Mouse (Mus musculus): ENCODE measurements around the gene Rpusd1. TPM values are rescaled to one million over a fixed set of nuclear protein-coding genes. Genes with fewer than 3 reads are reported as not detected.

Rpusd1 gene
- polyA plus RNA-seq, 1 experiment: 3.2 TPM

GRCm38 (mm10) chr17:25749314-25749713 is 21.8 kb downstream of the Rpusd1 start:
- Histone ChIP-seq H3K27me3 (ENCODE audit: control insufficient read depth) (no peaks in the 10 kb centered on the region), H3K36me3 (ENCODE audit: control insufficient read depth) (no peaks in the 10 kb centered on the region), H3K9me3 (ENCODE audit: control insufficient read depth, low read length) (no peaks in the 10 kb centered on the region), H3K4me1 (ENCODE audit: control insufficient read depth) (no peaks in the 10 kb centered on the region), H3K4me3 (replicated peaks) (no peak overlapping the region)
- no peak for TF ChIP-seq GATA1 (IDR thresholded peaks at IDR 0.05; ENCODE audit: low read length)
- TF ChIP-seq TAL1 (IDR thresholded peaks at IDR 0.05; ENCODE audit: low read length): no peak

GRCm38 (mm10) chr17:25751446-25751845 is 24.0 kb downstream of the Rpusd1 start:
- Histone ChIP-seq H3K4me3 (replicated peaks) (no peak overlapping the region), H3K4me1 (ENCODE audit: control insufficient read depth) (no peaks in the 10 kb centered on the region), H3K27me3 (ENCODE audit: control insufficient read depth) (no peaks in the 10 kb centered on the region), H3K9me3 (ENCODE audit: control insufficient read depth, low read length) (no peaks in the 10 kb centered on the region), H3K36me3 (ENCODE audit: control insufficient read depth) (no peaks in the 10 kb centered on the region)
- no peak for TF ChIP-seq TAL1 (IDR thresholded peaks at IDR 0.05; ENCODE audit: low read length)
- TF ChIP-seq GATA1 (IDR thresholded peaks at IDR 0.05; ENCODE audit: low read length): no peak

- 0 out of 2 replicates have a peak, but pooled peaks cover 3% of the 10 kb centered on the region for H3K27me3 ChIP-seq (ENCODE audit: control insufficient read depth)
- H3K9me3 ChIP-seq (ENCODE audit: control insufficient read depth, low read length): no peaks in the 10 kb centered on the region
- no peak for TF ChIP-seq TAL1 (IDR thresholded peaks at IDR 0.05; ENCODE audit: low read length)
- no peak for TF ChIP-seq GATA1 (IDR thresholded peaks at IDR 0.05; ENCODE audit: low read length)
- H3K4me3 ChIP-seq (replicated peaks): no peak within 1 kb of the TSS
- no peaks in the 10 kb centered on the region for H3K4me1 ChIP-seq (ENCODE audit: control insufficient read depth)
- no peaks in the 10 kb centered on the region for H3K36me3 ChIP-seq (ENCODE audit: control insufficient read depth)
Observed at GRCm38 (mm10) chr17:25754241-25754640, 26.8 kb downstream of the Rpusd1 start, which contains the start of gene Msln. Gene Msln, minus strand, starts transcription at chr17:25754378.

- H3K27me3 ChIP-seq (ENCODE audit: control insufficient read depth): 0 out of 2 replicates have a peak, but pooled peaks cover 3% of the 10 kb centered on the region
- TF ChIP-seq GATA1 (IDR thresholded peaks at IDR 0.05; ENCODE audit: low read length): no peak
- H3K36me3 ChIP-seq (ENCODE audit: control insufficient read depth): no peaks in the 10 kb centered on the region
- H3K4me1 ChIP-seq (ENCODE audit: control insufficient read depth): no peaks in the 10 kb centered on the region
- H3K4me3 ChIP-seq (replicated peaks): no peak overlapping the region
- H3K9me3 ChIP-seq (ENCODE audit: control insufficient read depth, low read length): no peaks in the 10 kb centered on the region
Observed at GRCm38 (mm10) chr17:25755086-25755485, 27.6 kb downstream of the Rpusd1 start.

- Histone ChIP-seq H3K27me3 (ENCODE audit: control insufficient read depth) (0 out of 2 replicates have a peak, but pooled peaks cover 3% of the 10 kb centered on the region), H3K36me3 (ENCODE audit: control insufficient read depth) (no peaks in the 10 kb centered on the region), H3K9me3 (ENCODE audit: control insufficient read depth, low read length) (no peaks in the 10 kb centered on the region), H3K4me1 (ENCODE audit: control insufficient read depth) (no peaks in the 10 kb centered on the region), H3K4me3 (replicated peaks) (no peak overlapping the region)
- TF ChIP-seq GATA1 (IDR thresholded peaks at IDR 0.05; ENCODE audit: low read length) (no peak), TAL1 (IDR thresholded peaks at IDR 0.05; ENCODE audit: low read length) (no peak)
Observed at GRCm38 (mm10) chr17:25755627-25756377, 28.3 kb downstream of the Rpusd1 start.

- no peaks in the 10 kb centered on the region for H3K9me3 ChIP-seq (ENCODE audit: control insufficient read depth, low read length)
- H3K27me3 ChIP-seq (ENCODE audit: control insufficient read depth): 0 out of 2 replicates have a peak, but pooled peaks cover 3% of the 10 kb centered on the region
- H3K36me3 ChIP-seq (ENCODE audit: control insufficient read depth): no peaks in the 10 kb centered on the region
- no peak overlapping the region for H3K4me3 ChIP-seq (replicated peaks)
- TF ChIP-seq GATA1 (IDR thresholded peaks at IDR 0.05; ENCODE audit: low read length) (no peak), TAL1 (IDR thresholded peaks at IDR 0.05; ENCODE audit: low read length) (no peak)
- H3K4me1 ChIP-seq (ENCODE audit: control insufficient read depth): no peaks in the 10 kb centered on the region
Observed at GRCm38 (mm10) chr17:25756378-25757242, 29.1 kb downstream of the Rpusd1 start.

- Histone ChIP-seq H3K4me1 (ENCODE audit: control insufficient read depth) (no peaks in the 10 kb centered on the region), H3K4me3 (replicated peaks) (no peak overlapping the region), H3K27me3 (ENCODE audit: control insufficient read depth) (0 out of 2 replicates have a peak, but pooled peaks cover 3% of the 10 kb centered on the region), H3K9me3 (ENCODE audit: control insufficient read depth, low read length) (no peaks in the 10 kb centered on the region), H3K36me3 (ENCODE audit: control insufficient read depth) (no peaks in the 10 kb centered on the region)
- TF ChIP-seq TAL1 (IDR thresholded peaks at IDR 0.05; ENCODE audit: low read length) (no peak), GATA1 (IDR thresholded peaks at IDR 0.05; ENCODE audit: low read length) (no peak)
Observed at GRCm38 (mm10) chr17:25757691-25758090, 30.2 kb downstream of the Rpusd1 start.

- H3K4me3 ChIP-seq (replicated peaks): no peak overlapping the region
- no peaks in the 10 kb centered on the region for H3K4me1 ChIP-seq (ENCODE audit: control insufficient read depth)
- TF ChIP-seq GATA1 (IDR thresholded peaks at IDR 0.05; ENCODE audit: low read length) (no peak), TAL1 (IDR thresholded peaks at IDR 0.05; ENCODE audit: low read length) (no peak)
- H3K9me3 ChIP-seq (ENCODE audit: control insufficient read depth, low read length): no peaks in the 10 kb centered on the region
- no peaks in the 10 kb centered on the region for H3K36me3 ChIP-seq (ENCODE audit: control insufficient read depth)
- H3K27me3 ChIP-seq (ENCODE audit: control insufficient read depth): 0 out of 2 replicates have a peak, but pooled peaks cover 3% of the 10 kb centered on the region
Observed at GRCm38 (mm10) chr17:25760148-25760547, 32.7 kb downstream of the Rpusd1 start.

- Histone ChIP-seq H3K36me3 (ENCODE audit: control insufficient read depth) (no peaks in the 10 kb centered on the region), H3K27me3 (ENCODE audit: control insufficient read depth) (0 out of 2 replicates have a peak, but pooled peaks cover 3% of the 10 kb centered on the region), H3K9me3 (ENCODE audit: control insufficient read depth, low read length) (no peaks in the 10 kb centered on the region), H3K4me1 (ENCODE audit: control insufficient read depth) (no peaks in the 10 kb centered on the region), H3K4me3 (replicated peaks) (no peak overlapping the region)
- no peak for TF ChIP-seq TAL1 (IDR thresholded peaks at IDR 0.05; ENCODE audit: low read length)
- TF ChIP-seq GATA1 (IDR thresholded peaks at IDR 0.05; ENCODE audit: low read length): no peak
Observed at GRCm38 (mm10) chr17:25761561-25761970, 34.1 kb downstream of the Rpusd1 start.

Data from erythroblast, embryonic 14.5 days (primary cell).